Mouse (Mus musculus) left cerebral cortex, postnatal 10 days (tissue): ENCODE data around the gene Kctd21. TPM values are rescaled to one million over a fixed set of nuclear protein-coding genes. Genes with fewer than 3 reads are reported as not detected.

Experiments used
- total RNA-seq, 2 experiments: library from RNA; stranded (reverse); gene quantifications; 2 replicates each; pipeline ENCODE4 v1.2.3; 2021

The Kctd21 gene
- total RNA-seq, 2 experiments from 2014 or later: 7.4 to 7.6 TPM

Other genes with a start within 250 kb of the Kctd21 start
- gene Usp35, start 307 bp upstream of the Kctd21 start, total RNA-seq: 10 to 100 TPM in 1 of 2 experiments, 1 to 10 TPM in 1; 9.7 to 12.0 TPM
- 10 to 100 TPM in 1 of 2 experiments, 1 to 10 TPM in 1; 9.5 to 12.2 TPM for gene Alg8, start 39.3 kb downstream of the Kctd21 start, total RNA-seq
- 100 to 1,000 TPM; 254 to 277 TPM for gene Ndufc2, start 67.7 kb downstream of the Kctd21 start, total RNA-seq
- gene Thrsp, start 85.4 kb downstream of the Kctd21 start, total RNA-seq: 1 to 10 TPM; 4.7 to 8.4 TPM
- gene Kctd14, start 119.0 kb downstream of the Kctd21 start, total RNA-seq: 1 to 10 TPM; 2.3 to 2.7 TPM
- 10 to 100 TPM; 25.9 to 26.0 TPM for gene Ints4, start 148.6 kb downstream of the Kctd21 start, total RNA-seq
- gene Aamdc, start 247.2 kb downstream of the Kctd21 start, total RNA-seq: 10 to 100 TPM; 24.7 to 24.8 TPM
- 10 to 100 TPM; 36.6 to 38.0 TPM for gene Rsf1, start 247.6 kb downstream of the Kctd21 start, total RNA-seq